Mouse (Mus musculus) forebrain, embryonic 13.5 days (tissue): ENCODE results near the gene Fam107a. TPM values are rescaled to one million over a fixed set of nuclear protein-coding genes. Genes with fewer than 3 reads are reported as not detected.

Experiments used
- ATAC-seq: fragments of 200-750 bp; cut with Nextera tagmentation; 2 replicates; pipeline ENCODE4 v1.8.0; 2017
- H3K27ac ChIP-seq: fragments of 300-500 bp; sonication (generic); 2 replicates; pipeline ENCODE4 v1.5.1; 2015; ENCODE audit warnings: inconsistent platforms, mild to moderate bottlenecking, moderate library complexity
- H3K27me3 ChIP-seq: fragments of 300-500 bp; sonication (generic); 2 replicates; pipeline ENCODE4 v1.6.1; 2015; ENCODE audit warnings: mild to moderate bottlenecking, inconsistent platforms
- H3K36me3 ChIP-seq: fragments of 300-500 bp; sonication (generic); 2 replicates; pipeline ENCODE4 v1.6.1; 2015; ENCODE audit warnings: mild to moderate bottlenecking, inconsistent platforms; ENCODE audit not compliant: poor library complexity, severe bottlenecking
- H3K4me1 ChIP-seq: fragments of 300-500 bp; sonication (generic); 2 replicates; pipeline ENCODE4 v1.6.1; 2015; ENCODE audit warnings: inconsistent platforms
- H3K4me2 ChIP-seq: fragments of 300-500 bp; sonication (generic); 2 replicates; pipeline ENCODE4 v1.6.1; 2015; ENCODE audit warnings: inconsistent platforms, mild to moderate bottlenecking, moderate library complexity
- H3K4me3 ChIP-seq: fragments of 300-500 bp; sonication (generic); 2 replicates; pipeline ENCODE4 v1.5.1; 2015; ENCODE audit warnings: mild to moderate bottlenecking, inconsistent platforms
- H3K9ac ChIP-seq: fragments of 300-500 bp; sonication (generic); 2 replicates; pipeline ENCODE4 v1.6.1; 2015; ENCODE audit warnings: mild to moderate bottlenecking, inconsistent platforms
- H3K9me3 ChIP-seq: fragments of 300-500 bp; sonication (generic); replicated peaks from 2 replicates; pipeline ENCODE4 v1.6.1; 2016; ENCODE audit warnings: inconsistent platforms
- WGBS: fragments of 180-500 bp; shearing (Covaris S2); methylation state at CpG from one replicate; pipeline ENCODE4 v1.1.7; 2015; 5-methylcytosine and 5-hydroxymethylcytosine counted together
- polyA plus RNA-seq: library from polyadenylated mRNA; unstranded; fragments of >200 nt; fragmentation: Nextera tagmentation; extraction: Ambion mirVana; gene quantifications from 2 replicates; pipeline ENCODE4 v1.2.1, GENCODE M21; 2015

Fam107a gene
- polyA plus RNA-seq, 1 experiment from 2014 or later: 0.30 TPM

- H3K36me3 ChIP-seq: no peaks in the 10 kb centered on the region
- H3K4me3 ChIP-seq: no peak overlapping the region
- no peak overlapping the region for H3K27ac ChIP-seq
- no peaks in the 10 kb centered on the region for H3K4me1 ChIP-seq
- 49% methylated on average over 1 of the region's 1 CpGs for WGBS
- H3K9ac ChIP-seq: no peak overlapping the region
- ATAC-seq: no peak
- H3K27me3 ChIP-seq: no peaks in the 10 kb centered on the region
- H3K9me3 ChIP-seq: no peaks in the 10 kb centered on the region
- no peak overlapping the region for H3K4me2 ChIP-seq
Measured at GRCm38 (mm10) chr14:8262242-8262641, 55.6 kb downstream of the Fam107a start.

DNA sequence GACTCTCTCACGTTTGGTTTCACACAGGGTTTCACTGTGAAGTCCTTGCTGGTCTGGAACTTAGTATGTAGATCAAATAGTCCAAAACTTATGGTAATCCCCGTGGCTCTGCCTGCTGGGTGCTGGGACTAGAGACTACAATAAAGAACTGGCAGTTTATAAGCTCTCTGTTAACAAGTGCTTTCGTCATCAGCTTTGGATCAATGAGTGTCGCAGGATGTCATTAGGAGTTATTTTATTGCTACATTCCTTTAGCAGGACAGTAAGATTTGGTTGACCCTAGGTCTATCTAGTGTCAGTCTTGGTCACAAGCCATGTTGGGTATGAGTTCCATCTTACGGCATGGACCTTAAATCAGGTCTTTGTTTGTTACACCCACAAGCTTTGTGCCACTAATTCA, 57.6 kb downstream of the Fam107a start:
- Histone ChIP-seq H3K9me3 (no peaks in the 10 kb centered on the region), H3K27me3 (no peaks in the 10 kb centered on the region), H3K36me3 (no peaks in the 10 kb centered on the region), H3K27ac (no peak overlapping the region), H3K4me3 (no peak overlapping the region), H3K9ac (no peak overlapping the region), H3K4me1 (no peaks in the 10 kb centered on the region), H3K4me2 (no peak overlapping the region)
- ATAC-seq: no peak
- 81% methylated on average over 5 of the region's 5 CpGs for WGBS

DNA sequence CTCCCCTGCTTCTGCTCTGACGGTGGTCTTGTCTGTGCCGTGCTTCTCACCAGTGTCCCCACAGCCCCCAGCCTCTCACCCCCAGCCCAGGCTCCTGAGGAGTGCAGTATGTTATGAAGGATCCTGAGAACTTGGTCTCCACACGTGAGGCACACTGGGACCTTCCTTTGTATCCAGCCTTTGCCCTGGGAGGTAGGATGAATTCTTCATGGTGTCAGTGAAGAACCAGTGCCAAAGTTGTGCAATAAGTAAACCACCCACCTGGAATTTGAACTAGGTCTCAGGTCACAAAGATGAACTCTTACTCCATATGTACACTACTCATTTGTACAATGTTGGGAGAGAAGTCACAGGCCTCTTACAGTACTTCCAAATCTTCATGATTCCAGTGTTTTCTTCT, 58.7 kb downstream of the Fam107a start, which contains the start of gene Acox2:
Gene Acox2, minus strand, starts transcription at position 188 of the 400 bp plus-strand sequence.
- Histone ChIP-seq H3K27me3 (no peaks in the 10 kb centered on the region), H3K9ac (no peak within 1 kb of the TSS), H3K4me3 (no peak within 1 kb of the TSS), H3K9me3 (no peaks in the 10 kb centered on the region), H3K4me2 (no peak within 1 kb of the TSS), H3K4me1 (no peaks in the 10 kb centered on the region), H3K27ac (no peak within 1 kb of the TSS), H3K36me3 (no peaks in the 10 kb centered on the region)
- WGBS: 86% methylated on average over 3 of the region's 3 CpGs
- no peak for ATAC-seq

DNA sequence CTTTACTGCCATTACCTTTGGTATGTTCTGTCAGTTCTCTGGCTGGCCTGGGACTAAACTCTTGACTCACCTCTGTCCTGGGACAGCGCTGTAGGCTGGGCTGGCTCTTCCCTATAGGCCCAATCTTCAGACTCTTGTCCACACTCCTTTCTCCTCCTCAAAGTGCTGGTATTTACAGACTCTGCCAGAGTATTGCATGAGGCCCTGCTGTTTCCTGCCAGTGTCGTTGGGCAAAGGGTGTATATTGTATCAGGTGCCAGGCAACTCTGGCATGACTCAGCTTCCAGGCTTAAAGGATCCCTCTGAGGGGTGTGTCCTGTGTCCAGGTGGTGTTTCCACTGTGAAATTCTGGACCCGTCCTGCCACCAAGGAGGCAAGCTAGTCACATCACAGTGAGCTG, 59.1 kb downstream of the Fam107a start:
- Histone ChIP-seq H3K27me3 (no peaks in the 10 kb centered on the region), H3K4me1 (no peaks in the 10 kb centered on the region), H3K9me3 (no peaks in the 10 kb centered on the region), H3K4me2 (no peak overlapping the region), H3K9ac (no peak overlapping the region), H3K36me3 (no peaks in the 10 kb centered on the region), H3K27ac (no peak overlapping the region), H3K4me3 (no peak overlapping the region)
- WGBS: 88% methylated on average over 3 of the region's 3 CpGs
- ATAC-seq: no peak

DNA sequence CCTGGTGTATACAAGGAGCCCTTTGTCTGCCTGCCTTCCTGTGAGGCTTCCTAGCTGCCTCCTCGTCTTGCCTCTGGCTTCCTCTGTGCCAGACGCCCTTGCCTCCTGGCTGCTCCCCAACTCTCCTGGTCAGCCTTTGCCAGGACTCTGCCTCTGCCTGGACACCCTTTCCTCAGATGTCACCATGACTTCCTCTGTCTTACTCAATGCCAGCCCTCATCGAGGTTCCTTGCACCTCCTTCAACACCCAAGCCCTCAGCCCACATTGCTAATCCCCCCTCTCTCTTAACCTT, 59.5 kb downstream of the Fam107a start:
- H3K4me3 ChIP-seq: no peak overlapping the region
- no peaks in the 10 kb centered on the region for H3K36me3 ChIP-seq
- 47% methylated on average over 3 of the region's 3 CpGs for WGBS
- no peak overlapping the region for H3K9ac ChIP-seq
- no peaks in the 10 kb centered on the region for H3K9me3 ChIP-seq
- no peak overlapping the region for H3K27ac ChIP-seq
- no peak overlapping the region for H3K4me2 ChIP-seq
- no peaks in the 10 kb centered on the region for H3K4me1 ChIP-seq
- no peaks in the 10 kb centered on the region for H3K27me3 ChIP-seq
- no peak for ATAC-seq

GRCm38 (mm10) chr14:8257521-8258334, 60.1 kb downstream of the Fam107a start:
- Histone ChIP-seq H3K4me3 (no peak overlapping the region), H3K4me1 (no peaks in the 10 kb centered on the region), H3K27ac (no peak overlapping the region), H3K4me2 (no peak overlapping the region), H3K27me3 (no peaks in the 10 kb centered on the region), H3K9ac (no peak overlapping the region), H3K36me3 (no peaks in the 10 kb centered on the region), H3K9me3 (no peaks in the 10 kb centered on the region)
- WGBS: 48% methylated on average over 7 of the region's 7 CpGs
- ATAC-seq: no peak

DNA sequence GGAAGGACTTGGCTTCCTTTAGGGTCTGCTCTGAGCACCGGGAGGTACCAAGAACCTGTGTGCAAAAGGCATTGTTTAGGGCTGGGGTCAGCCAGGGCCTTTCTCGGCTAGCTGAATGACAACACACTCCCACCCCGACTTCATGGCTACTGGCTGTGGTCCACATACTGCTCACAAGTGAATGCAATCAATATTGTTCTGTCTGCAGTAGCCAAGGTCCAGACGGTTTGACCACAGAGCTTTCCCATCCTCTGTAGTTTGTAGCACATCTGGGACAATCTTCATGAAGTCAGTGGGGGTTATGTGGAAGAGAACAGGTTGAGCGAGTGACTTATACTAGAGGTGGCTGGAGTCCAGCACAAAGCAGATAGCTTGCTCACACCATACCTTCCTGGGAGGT, 60.9 kb downstream of the Fam107a start:
- H3K4me1 ChIP-seq: no peaks in the 10 kb centered on the region
- no peaks in the 10 kb centered on the region for H3K36me3 ChIP-seq
- WGBS: 76% methylated on average over 5 of the region's 5 CpGs
- no peaks in the 10 kb centered on the region for H3K9me3 ChIP-seq
- no peak overlapping the region for H3K27ac ChIP-seq
- no peak overlapping the region for H3K9ac ChIP-seq
- H3K4me2 ChIP-seq: no peak overlapping the region
- no peak overlapping the region for H3K4me3 ChIP-seq
- H3K27me3 ChIP-seq: no peaks in the 10 kb centered on the region
- ATAC-seq: no peak

- Histone ChIP-seq H3K27me3 (no peaks in the 10 kb centered on the region), H3K4me1 (no peaks in the 10 kb centered on the region), H3K36me3 (no peaks in the 10 kb centered on the region), H3K4me2 (no peak overlapping the region), H3K27ac (no peak overlapping the region), H3K9ac (no peak overlapping the region), H3K9me3 (no peaks in the 10 kb centered on the region), H3K4me3 (no peak overlapping the region)
- 75% methylated on average over 6 of the region's 6 CpGs for WGBS
- no peak for ATAC-seq
Measured at GRCm38 (mm10) chr14:8256072-8256471, 61.8 kb downstream of the Fam107a start.

- H3K4me1 ChIP-seq: no peaks in the 10 kb centered on the region
- ATAC-seq: peak; percentile 83
- no peak overlapping the region for H3K4me2 ChIP-seq
- H3K9me3 ChIP-seq: no peaks in the 10 kb centered on the region
- H3K4me3 ChIP-seq: no peak overlapping the region
- no peak overlapping the region for H3K9ac ChIP-seq
- no peaks in the 10 kb centered on the region for H3K36me3 ChIP-seq
- H3K27ac ChIP-seq: no peak overlapping the region
- no peaks in the 10 kb centered on the region for H3K27me3 ChIP-seq
- whole genome bisulfite sequencing: 74% methylated on average over 7 of the region's 7 CpGs
Measured at GRCm38 (mm10) chr14:8255076-8255729, 62.6 kb downstream of the Fam107a start.

DNA sequence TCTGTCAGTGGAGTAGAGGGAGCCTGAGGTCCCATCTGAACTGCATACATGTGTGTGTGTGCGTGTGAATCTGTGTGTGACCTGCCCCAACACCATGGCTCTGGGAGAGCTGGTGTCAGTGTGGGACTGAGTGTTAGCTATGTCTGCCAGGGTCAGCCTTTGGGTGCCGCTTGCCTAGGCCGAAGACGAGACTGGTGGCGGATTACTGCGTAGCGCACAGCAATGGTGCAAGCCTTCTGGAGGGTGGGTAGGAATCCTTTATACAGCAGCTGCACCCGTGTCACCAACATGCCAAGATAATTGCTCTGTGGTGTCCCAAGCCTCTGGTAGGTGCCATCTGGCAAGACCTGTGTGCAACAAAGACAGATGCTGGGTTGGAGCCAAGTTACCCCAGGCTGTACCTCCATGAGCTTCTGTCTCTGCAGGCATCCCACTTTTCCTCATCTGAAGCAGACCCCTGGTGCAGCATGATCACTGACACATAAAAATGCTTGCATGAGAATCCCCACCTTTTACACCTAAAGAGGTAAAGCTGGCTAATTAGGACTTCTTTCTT, 66.4 kb downstream of the Fam107a start:
- no peaks in the 10 kb centered on the region for H3K9me3 ChIP-seq
- no peaks in the 10 kb centered on the region for H3K27me3 ChIP-seq
- H3K9ac ChIP-seq: no peak overlapping the region
- no peak overlapping the region for H3K4me3 ChIP-seq
- ATAC-seq: no peak; the same call in 1 of the 2 replicates
- H3K4me2 ChIP-seq: no peak overlapping the region
- 91% methylated on average over 8 of the region's 8 CpGs for WGBS
- no peak overlapping the region for H3K27ac ChIP-seq
- no peaks in the 10 kb centered on the region for H3K4me1 ChIP-seq
- no peaks in the 10 kb centered on the region for H3K36me3 ChIP-seq

- no peak overlapping the region for H3K4me3 ChIP-seq
- H3K9ac ChIP-seq: no peak overlapping the region
- H3K27me3 ChIP-seq: no peaks in the 10 kb centered on the region
- no peaks in the 10 kb centered on the region for H3K4me1 ChIP-seq
- no peak for ATAC-seq
- no peaks in the 10 kb centered on the region for H3K9me3 ChIP-seq
- no peaks in the 10 kb centered on the region for H3K36me3 ChIP-seq
- H3K27ac ChIP-seq: no peak overlapping the region
- WGBS: 89% methylated on average over 9 of the region's 9 CpGs
- H3K4me2 ChIP-seq: no peak overlapping the region
Measured at GRCm38 (mm10) chr14:8250141-8250871, 67.5 kb downstream of the Fam107a start.

DNA sequence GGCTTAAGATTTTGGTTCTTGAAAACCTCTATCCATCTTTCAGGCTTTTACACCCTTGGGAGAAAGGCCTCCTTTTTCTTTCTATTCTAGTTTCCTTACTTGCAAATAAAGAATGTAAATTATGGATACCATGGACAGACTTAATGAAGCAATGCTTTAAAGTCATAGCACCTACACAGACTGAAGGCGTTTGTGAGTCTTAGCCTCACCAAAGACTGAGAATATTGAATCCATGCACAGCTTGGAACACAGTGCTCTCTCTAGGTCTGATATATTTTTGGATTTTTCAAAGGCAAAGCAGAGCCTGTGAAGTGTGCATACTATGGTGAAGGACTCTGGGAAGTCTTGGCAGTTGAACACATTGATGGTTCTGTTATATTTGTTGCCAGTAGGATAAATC, 68.6 kb downstream of the Fam107a start:
- Histone ChIP-seq H3K4me3 (no peak overlapping the region), H3K9me3 (no peaks in the 10 kb centered on the region), H3K27me3 (no peaks in the 10 kb centered on the region), H3K9ac (no peak overlapping the region), H3K27ac (no peak overlapping the region), H3K4me2 (no peak overlapping the region), H3K4me1 (no peaks in the 10 kb centered on the region), H3K36me3 (no peaks in the 10 kb centered on the region)
- ATAC-seq: no peak
- 88% methylated on average over 1 of the region's 1 CpGs for WGBS
